Comparison of ENCODE assay signal across 28 mouse cellular contexts in the genomic region with DNA sequence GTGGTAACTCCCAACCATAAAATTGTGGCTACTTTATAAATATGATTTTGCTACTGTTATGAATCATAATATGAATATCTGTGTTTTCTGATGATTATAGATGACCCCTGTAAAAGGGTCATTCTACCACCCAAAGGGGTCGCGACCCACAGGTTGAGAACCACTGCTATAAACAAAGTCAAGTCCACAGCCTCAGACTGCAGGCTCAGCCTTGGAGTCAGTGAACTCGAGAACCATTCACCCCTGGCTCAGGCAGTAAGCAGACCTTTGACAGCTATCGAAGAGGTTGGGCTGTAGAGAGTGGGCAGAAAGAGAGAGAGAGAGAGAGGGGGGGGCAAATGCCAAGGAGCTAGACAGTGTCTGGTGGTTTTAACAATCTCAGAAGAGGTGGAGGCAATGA.
"Had no signal": no experiment of that assay in that cellular context is flagged by ENCODE, and none has a peak within 500 bp of the region (broad histone marks: within the 10 kb centered on the region; RNA-seq: fewer than 3 reads in every experiment).

No protein-coding gene starts in this region.

- H3K27me3 ChIP-seq: heart, embryonic 13.5 days; heart, embryonic 15.5 days; hindbrain, embryonic 12.5 days; intestine, embryonic 15.5 days; kidney, embryonic 15.5 days; limb, embryonic 12.5 days; liver, embryonic 13.5 days; liver, embryonic 15.5 days had no signal

- H3K9ac ChIP-seq: heart, embryonic 13.5 days; heart, embryonic 15.5 days; hindbrain, embryonic 12.5 days; hindbrain, embryonic 14.5 days; intestine, embryonic 15.5 days; kidney, embryonic 15.5 days; limb, embryonic 12.5 days; liver, embryonic 13.5 days; liver, embryonic 15.5 days; liver, postnatal 0 days had no signal

- H3K4me3 ChIP-seq: gastrocnemius, adult 2 months; heart, adult 2 months; heart, embryonic 13.5 days; heart, embryonic 15.5 days; hindbrain, embryonic 10.5 days; hindbrain, embryonic 12.5 days; intestine, embryonic 15.5 days; kidney, embryonic 15.5 days; layer of hippocampus, adult 2 months; left cerebral cortex, adult 2 months; limb, embryonic 10.5 days; limb, embryonic 12.5 days; liver, embryonic 13.5 days; liver, embryonic 15.5 days had no signal

- H3K4me1 ChIP-seq: heart, embryonic 15.5 days; hindbrain, embryonic 10.5 days; hindbrain, embryonic 12.5 days; intestine, embryonic 15.5 days; kidney, embryonic 15.5 days; liver, embryonic 13.5 days; liver, embryonic 15.5 days had no signal

- ATAC-seq: hindbrain, embryonic 16.5 days; inflammation-experienced regulatory T-cells, adult 6 months; intestine, embryonic 15.5 days; intestine, postnatal 0 days; liver, postnatal 0 days had no signal

- H3K36me3 ChIP-seq: heart, embryonic 15.5 days; hindbrain, embryonic 10.5 days; hindbrain, embryonic 12.5 days; intestine, embryonic 15.5 days; kidney, embryonic 15.5 days; limb, embryonic 10.5 days; limb, embryonic 12.5 days; liver, embryonic 13.5 days; liver, embryonic 15.5 days had no signal

- H3K9me3 ChIP-seq: intestine, embryonic 15.5 days; kidney, embryonic 15.5 days; limb, embryonic 10.5 days; liver, embryonic 13.5 days; liver, embryonic 15.5 days had no signal

- DNase-seq: gastrocnemius, adult 2 months; gastrocnemius, postnatal 10 days; gastrocnemius, postnatal 25 days; heart, adult 2 months; heart, postnatal 14 days; heart, postnatal 4 days; kidney, postnatal 10 days; kidney, postnatal 4 days; liver; liver, embryonic 13.5 days; liver, postnatal 0 days had no signal

- H3K27ac ChIP-seq: gastrocnemius, adult 2 months; heart, adult 2 months; heart, embryonic 13.5 days; heart, embryonic 15.5 days; hindbrain, embryonic 10.5 days; hindbrain, embryonic 12.5 days; hindbrain, embryonic 14.5 days; intestine, embryonic 15.5 days; kidney, embryonic 15.5 days; left cerebral cortex, adult 2 months; limb, embryonic 10.5 days; limb, embryonic 12.5 days; liver, embryonic 13.5 days; liver, embryonic 15.5 days had no signal

- H3K4me2 ChIP-seq: heart, embryonic 11.5 days; heart, embryonic 13.5 days; heart, embryonic 15.5 days; hindbrain, embryonic 12.5 days; hindbrain, embryonic 14.5 days; intestine, embryonic 15.5 days; kidney, embryonic 15.5 days; limb, embryonic 12.5 days; liver, embryonic 11.5 days; liver, embryonic 13.5 days; liver, embryonic 15.5 days had no signal
